Mouse (Mus musculus): Measurements from ENCODE around the gene Klhdc4.

Gene Klhdc4

GRCm38 (mm10) chr8:121751407-121751806 is 78.0 kb downstream of the Klhdc4 start:
- peak; percentile 37 for DNase-seq (ENCODE audit: low read depth, low spot score)

DNA sequence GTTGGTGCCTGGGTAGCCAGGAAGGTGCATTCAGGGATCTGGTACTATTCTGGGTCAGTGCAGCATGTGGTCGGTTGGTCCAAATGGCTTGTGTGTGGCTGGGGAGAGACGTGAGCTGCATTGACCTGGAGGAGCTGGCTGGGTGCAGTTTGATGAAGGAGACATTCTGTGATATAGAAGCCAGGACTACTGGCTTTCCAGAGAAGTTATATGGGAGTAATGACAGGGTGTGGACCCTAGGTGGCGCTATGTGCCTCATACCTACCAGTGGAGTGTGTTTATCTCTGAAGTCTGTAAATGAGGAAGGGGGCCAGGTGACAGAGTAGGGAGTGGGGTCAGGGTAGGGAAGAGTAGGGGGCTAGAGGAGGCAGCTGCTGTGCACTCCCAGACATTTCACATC is 78.9 kb downstream of the Klhdc4 start:
- DNase-seq (ENCODE audit: low read depth, low spot score): no peak

- DNase-seq (ENCODE audit: low read depth, low spot score): no peak
Measured at GRCm38 (mm10) chr8:121749501-121749900, 79.9 kb downstream of the Klhdc4 start.
